Mouse (Mus musculus) spleen, postnatal 10 days (tissue): Measurements from ENCODE around the gene Sept14.
A peak's percentile ranks its signal among the peaks of the same experiment; 100 is the strongest.
"Not testable (repeated sequence)": the region's sequence is repeated elsewhere in the genome, so short reads cannot be mapped to it uniquely, and the experiment has no call there.

Source experiments
- DNase-seq, 2 experiments: peaks; one replicate each; pipeline ENCODE4 v3.0.0; 2021 to 2022; ENCODE audit warnings: low spot score in 2 of 2

The Sept14 gene

GRCm38 (mm10) chr5:129708412-129708811 is at the start of gene Sept14:
Gene Sept14 (minus strand): TSS chr5:129708512.
- DNase-seq, result no peak

DNA sequence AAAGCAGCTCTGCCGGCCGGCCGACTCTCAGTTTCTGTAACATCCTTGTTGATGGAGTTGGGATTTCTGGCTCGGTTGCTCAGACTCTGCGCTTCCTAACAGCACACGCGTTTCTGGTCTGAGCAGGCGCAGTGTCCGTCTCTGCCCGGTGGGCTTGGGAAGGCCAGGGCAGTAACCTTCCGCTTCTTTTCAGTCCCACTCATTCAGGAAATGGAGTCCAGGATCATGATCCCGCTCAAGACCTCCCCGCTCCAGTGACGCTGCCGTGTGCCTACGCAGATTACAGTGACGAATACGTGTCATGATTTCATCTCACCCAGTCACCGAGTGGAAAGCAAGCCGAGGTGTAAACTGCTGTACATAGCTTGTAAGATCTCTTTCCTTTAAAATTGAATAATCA is 48.6 kb upstream of the Sept14 start:
- DNase-seq, result no peak

GRCm38 (mm10) chr5:129744050-129744449 is 35.7 kb upstream of the Sept14 start:
- DNase-seq, result no peak

DNA sequence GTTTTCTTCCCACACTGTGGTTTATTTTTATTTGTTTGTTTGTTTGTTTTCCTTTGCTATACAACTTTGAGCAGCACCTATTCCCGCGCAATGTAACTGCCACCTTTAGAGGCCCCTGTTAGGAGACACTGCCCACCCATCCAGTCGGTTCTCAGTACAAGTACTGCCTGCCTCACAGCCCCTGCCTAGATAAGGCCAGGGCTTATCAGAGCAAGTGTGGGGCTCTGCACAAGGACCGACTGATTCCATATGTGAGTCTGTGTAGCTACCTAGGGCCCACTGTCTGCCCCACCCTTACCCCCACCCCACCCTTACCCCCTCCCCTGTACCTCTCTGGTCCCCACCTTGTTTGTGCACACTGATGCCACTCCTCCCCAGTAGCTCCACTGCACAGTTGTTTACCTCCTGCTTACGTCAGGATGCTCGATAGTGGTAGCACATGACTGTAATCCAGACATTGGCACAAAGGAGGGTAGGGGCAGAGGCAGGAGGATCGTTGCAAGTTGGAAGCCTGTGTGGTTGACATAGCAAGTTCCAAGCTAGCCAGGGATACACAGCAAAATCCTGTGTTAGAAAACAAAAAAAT is 34.7 kb upstream of the Sept14 start:
- no peak for DNase-seq

GRCm38 (mm10) chr5:129740976-129741375 is 32.7 kb upstream of the Sept14 start:
- peak in 1 of 2 experiments; percentile 48 for DNase-seq

- DNase-seq, result no peak
These were observed 22.7 kb upstream of the Sept14 start for GRCm38 (mm10) chr5:129731021-129731420.

- DNase-seq, result peak in 1 of 2 experiments; percentile 29
These were observed 22.0 kb upstream of the Sept14 start for GRCm38 (mm10) chr5:129730344-129730743.

- no peak for DNase-seq
These were observed 21.0 kb upstream of the Sept14 start for GRCm38 (mm10) chr5:129729286-129729685.

DNA sequence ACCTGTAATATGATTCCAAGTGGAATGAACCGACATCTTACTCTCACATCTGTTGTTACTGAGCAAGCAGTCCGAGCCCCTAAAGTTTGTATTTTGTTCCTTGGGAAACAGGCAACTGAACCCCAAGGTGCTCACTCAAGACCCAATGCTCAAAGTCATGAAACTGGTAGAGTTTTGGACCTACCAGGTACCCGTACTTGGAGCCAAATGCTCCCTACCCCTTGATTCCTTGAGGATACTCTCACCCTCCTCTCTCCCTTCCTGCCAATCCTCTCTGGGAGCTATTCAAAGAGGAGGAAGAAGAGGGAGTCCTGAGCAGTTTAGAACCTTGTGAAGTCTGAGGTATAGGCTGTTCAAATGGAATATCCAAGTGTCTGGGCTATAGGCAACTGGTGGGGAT is 18.5 kb upstream of the Sept14 start:
- no peak for DNase-seq

DNA sequence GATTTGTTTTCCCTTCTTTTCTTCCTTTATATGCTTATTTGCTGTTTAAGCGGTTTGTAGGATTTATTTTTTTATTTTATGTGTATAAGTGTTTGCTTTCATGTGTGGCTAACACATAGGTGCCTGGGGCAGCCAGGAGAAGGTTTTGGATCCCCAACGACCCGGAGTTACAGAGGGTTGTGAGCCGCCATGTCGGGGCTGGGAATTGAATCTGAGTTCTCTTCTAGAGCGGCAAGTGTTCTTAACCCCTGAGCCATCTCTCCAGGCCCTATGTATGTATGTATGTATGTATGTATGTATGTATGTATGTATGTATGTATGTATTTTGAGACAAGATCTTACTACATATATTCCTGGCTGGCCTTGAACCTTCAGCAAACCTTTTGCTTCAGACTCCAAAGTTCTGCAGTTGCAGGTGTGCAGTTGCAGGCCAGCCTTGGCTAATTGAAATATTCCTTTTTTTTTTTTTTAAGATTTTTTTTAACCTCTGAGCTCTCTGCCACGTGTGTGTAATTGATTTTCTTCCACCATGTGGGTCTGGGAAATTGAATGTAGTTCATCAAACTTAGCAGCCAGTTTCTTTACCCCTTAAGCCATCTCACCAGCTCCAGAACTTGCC is 17.6 kb upstream of the Sept14 start:
- DNase-seq, result peak; percentile 24 to 38

GRCm38 (mm10) chr5:129724834-129725773 is 16.8 kb upstream of the Sept14 start, which contains the start of gene Nipsnap2:
Gene Nipsnap2 (plus strand): TSS chr5:129725063.
- peak; percentile 89 to 98 for DNase-seq

- DNase-seq, result no peak
These were observed 16.0 kb upstream of the Sept14 start for GRCm38 (mm10) chr5:129724268-129724667.

GRCm38 (mm10) chr5:129720176-129720575 is 11.9 kb upstream of the Sept14 start:
- peak in 1 of 2 experiments; percentile 26 for DNase-seq

- DNase-seq, result no peak
These were observed 8.7 kb upstream of the Sept14 start for GRCm38 (mm10) chr5:129717016-129717415.

GRCm38 (mm10) chr5:129715326-129715861 is 7.1 kb upstream of the Sept14 start, which contains the start of gene Mrps17:
Gene Mrps17 (plus strand): TSS chr5:129715497.
- peak; percentile 86 to 94 for DNase-seq

DNA sequence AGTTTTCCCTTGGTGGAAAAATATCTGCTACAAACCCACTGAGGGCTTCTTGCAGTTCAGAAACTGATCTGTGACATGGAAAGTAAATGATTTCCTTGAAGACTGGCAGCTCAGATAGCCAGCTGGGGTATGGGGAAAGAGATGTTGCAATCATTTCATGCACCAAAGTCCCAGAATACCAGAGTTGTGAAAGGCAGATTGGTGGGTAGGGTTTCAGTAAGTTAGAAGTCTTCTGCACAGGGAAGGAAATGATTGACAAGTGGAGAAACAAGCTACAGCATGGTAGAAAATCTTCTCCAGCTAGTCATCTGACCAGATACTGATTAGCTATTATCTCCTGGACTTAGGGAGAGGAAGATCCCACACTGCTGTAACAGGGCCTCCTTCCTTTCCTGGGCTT is 4.9 kb downstream of the Sept14 start:
- DNase-seq, result no peak

DNA sequence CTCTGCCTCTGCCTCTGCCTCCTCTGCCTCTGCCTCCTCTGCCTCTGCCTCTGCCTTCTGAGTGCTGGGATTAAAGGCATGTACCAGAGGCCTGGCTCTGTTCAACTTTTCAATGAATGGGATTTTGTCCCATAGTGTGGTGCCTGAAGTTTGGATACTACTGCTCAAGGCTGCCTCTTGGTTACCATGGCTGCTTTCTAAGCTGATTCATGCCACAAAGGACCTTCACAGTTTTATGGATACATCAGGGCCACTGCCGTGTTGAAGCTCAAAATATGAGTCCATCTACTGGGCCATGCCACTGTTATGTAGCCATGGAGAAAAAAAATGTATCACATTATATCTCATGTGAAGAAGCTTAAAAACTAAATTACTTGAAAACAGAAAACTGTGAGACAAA is 6.6 kb downstream of the Sept14 start:
- DNase-seq, result no peak

DNA sequence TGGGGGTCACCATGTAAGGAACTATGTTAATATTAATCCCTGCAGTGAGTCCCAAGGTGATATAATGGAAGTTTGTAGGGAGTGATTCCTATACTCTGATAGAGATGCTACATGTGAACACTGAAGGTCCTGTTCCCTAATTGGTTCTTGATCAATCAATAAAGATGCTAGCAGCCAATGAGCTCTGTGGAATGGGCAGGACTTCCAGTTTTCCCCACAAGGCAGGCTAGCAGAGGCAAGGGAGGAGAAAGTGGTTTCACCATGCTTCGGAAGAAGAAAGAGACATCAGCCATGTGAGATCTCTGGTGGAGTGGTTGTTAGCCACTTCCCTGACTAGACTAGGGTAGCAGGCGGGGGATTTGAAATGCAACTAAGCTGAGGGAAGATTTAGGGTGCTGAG is 7.8 kb downstream of the Sept14 start:
- no peak for DNase-seq

- no peak for DNase-seq
These were observed 17.8 kb downstream of the Sept14 start for GRCm38 (mm10) chr5:129690528-129690927.

GRCm38 (mm10) chr5:129687621-129688020 is 20.7 kb downstream of the Sept14 start:
- DNase-seq, result no peak

DNA sequence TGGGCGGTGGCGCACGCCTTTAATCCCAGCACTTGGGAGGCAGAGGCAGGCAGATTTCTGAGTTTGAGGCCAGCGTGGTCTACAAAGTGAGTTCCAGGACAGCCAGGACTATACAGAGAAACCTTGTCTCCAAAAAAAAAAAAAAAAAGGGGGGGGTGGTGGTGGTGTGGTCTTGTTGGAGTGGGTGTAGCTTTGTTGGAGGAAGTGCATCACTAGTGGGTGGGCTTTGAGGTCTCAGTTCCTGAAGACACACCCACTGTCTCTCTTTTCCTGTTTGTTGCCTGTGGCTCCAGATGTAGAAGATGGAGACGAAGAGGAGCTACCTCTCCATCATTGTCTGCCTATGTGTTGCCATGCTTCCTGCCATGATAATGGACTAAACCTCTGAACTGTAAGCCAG is 23.2 kb downstream of the Sept14 start:
- not testable (repeated sequence) for DNase-seq

DNA sequence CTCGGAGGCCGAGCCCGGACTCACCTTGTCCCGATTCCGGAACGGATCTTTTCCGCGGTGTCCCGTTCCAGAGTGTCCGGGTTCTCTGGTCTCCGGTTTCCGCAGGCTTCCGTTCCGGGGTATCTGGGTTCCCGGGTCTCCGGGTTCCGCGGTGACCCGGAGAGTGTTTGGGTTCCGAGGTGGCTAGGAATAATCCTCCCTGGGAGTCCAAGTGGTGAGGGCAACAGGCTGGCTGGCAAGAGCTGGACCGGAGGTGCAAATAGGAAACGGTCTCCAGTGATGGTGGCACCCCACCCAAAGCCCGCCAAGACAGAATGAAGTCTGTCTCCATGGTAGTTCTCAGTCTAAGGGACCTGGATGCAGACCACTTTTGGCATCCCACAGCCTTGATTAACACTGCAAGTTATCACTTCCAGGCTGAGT is 38.3 kb downstream of the Sept14 start, which contains the start of gene Zfp11:
Zfp11 (minus strand) TSS at position 64 of the 423 bp plus-strand sequence.
- peak; percentile 64 to 76 for DNase-seq
